Mouse (Mus musculus) B cell, adult 2 months (primary cell): ENCODE data around the gene Olfr808.

Source experiments
- DNase-seq, 2 experiments: peaks; one replicate each; pipeline ENCODE4 v3.0.0; 2022

Olfr808 gene

DNA sequence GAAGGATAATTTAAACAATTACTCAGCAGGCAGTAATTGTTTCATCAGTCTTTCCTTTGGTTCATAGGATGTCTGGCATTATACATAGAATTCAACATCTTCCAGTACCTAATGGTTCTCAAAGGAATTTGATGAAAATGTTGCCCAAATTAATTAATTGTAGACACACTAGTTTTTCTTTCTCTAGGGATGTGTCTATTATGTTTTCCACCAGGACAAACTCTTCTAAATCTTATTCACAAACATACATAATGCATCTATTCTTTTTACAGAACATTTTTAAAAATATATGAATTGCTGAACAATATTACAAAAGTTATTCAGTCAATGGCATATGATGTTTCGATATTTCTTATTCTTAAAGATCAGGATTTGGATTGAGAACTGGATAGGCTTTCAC is at the start of gene Olfr808:
Gene Olfr808, plus strand, starts transcription at position 301 of the 400 bp plus-strand sequence.
- no peak for DNase-seq

DNA sequence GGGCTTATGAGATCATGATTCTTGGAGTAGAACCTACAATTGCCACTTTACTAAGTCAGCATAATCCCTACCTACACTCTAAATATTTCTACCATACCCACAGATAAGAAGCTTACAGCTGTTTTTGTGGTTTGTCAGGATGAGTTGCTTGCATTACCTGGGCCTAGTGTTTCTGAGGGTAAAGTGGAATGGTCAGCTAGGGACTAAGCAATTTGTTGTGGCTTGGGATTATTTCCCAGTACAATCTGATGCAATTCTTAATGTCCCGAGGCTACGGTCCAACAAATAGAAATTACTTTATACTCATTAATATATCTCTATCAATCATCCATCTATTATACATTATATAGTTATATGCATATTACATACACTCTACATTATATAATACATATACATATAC is 36.0 kb upstream of the Olfr808 start, which contains the start of gene Olfr805:
Gene Olfr805, minus strand, starts transcription at position 101 of the 400 bp plus-strand sequence.
- DNase-seq: no peak

DNA sequence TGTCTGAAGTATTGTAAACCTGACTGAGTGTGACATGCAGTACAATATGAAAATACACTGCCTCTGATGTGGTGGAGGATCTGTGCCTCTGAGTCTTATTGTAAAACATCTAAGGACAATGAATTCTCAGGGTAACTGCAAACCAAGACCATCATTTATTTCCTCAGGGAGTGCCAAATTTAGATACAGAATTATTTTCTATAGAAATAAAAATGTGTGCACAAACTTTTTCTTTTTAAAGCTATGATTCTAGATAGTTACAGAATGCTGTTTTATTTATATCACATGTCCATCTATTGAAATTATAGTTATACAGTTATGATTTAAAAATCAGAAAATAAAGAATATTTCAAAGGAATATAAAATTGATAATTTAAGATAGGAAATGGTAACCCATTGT is 23.5 kb upstream of the Olfr808 start, which contains the start of gene Olfr806:
Gene Olfr806, minus strand, starts transcription at position 101 of the 400 bp plus-strand sequence.
- DNase-seq: no peak

DNA sequence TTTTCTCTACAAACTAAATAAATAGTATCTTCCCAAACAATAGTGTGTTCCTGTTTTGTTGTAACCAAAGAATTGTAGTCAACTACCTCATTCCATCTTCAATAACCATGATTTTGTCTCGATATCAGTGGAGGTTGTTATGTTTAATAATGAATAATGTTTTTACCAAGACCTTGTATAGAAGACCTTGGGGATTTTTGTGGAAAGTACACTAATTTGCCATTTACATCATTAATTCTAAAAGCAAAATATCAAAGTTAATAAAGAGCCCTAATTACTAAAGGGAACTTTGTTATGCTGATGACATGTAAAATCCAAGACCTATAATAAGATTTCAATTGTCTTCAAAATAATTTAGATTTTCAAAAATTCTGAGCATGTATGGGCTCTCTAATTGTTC is 7.6 kb upstream of the Olfr808 start, which contains the start of gene Olfr807:
Gene Olfr807, minus strand, starts transcription at position 101 of the 400 bp plus-strand sequence.
- DNase-seq: no peak

DNA sequence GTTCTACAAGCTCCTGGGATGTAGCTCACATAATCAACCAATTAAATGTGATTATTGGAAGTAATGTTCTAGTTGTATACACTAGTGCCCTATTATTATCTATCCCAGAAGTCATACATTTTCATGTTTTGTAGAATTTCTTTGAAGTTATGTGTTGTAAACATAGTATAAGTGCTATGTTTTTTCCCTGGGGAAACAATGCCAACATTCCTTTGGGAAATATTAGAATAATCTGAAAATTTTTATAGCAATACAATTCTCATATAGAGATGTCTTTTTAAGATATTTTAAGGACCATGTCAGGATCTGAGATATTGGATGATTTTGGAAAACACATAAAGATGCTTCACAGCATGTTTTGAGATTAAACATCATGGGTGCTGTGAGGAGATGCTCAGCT is 9.1 kb downstream of the Olfr808 start, which contains the start of gene Olfr809:
Gene Olfr809, plus strand, starts transcription at position 301 of the 400 bp plus-strand sequence.
- DNase-seq: no peak

DNA sequence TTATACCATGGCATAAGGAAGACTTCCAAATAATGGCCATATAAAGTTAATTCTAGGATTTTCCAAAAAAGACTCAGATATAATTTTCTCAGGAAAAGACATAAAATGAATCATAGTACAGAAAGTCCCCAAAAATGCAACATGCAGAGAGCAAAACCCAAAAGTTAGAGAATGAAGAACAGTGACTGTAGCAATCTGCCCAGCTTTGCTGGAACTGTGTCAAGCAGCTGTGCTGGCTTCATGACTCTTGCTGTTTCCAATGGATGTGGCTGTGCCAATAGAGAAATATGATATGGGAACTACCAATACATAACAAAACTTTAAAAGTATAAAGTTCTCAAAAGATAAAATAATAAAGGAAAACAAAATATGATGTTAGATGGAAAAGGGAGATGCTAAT is 12.8 kb downstream of the Olfr808 start:
- no peak for DNase-seq

DNA sequence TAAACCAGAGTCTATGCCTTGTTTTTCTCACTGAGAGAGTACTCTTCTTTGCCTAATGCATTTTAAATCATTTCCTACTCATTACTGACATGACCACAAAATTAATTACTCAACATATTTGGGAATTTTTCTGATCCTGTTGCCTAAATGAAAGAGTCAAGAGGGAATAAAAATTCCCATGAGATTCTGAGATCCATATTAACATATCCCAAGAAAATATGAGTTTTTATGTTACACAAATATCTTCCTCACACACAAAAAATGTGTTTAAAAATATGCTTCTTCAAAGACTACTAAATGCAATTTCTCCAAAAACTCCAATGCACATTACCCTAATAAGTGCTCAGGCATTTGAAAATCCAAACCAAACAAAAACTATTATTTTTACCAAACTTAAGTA is 29.5 kb downstream of the Olfr808 start, which contains the start of gene Olfr810:
Gene Olfr810, minus strand, starts transcription at position 101 of the 400 bp plus-strand sequence.
- no peak for DNase-seq

DNA sequence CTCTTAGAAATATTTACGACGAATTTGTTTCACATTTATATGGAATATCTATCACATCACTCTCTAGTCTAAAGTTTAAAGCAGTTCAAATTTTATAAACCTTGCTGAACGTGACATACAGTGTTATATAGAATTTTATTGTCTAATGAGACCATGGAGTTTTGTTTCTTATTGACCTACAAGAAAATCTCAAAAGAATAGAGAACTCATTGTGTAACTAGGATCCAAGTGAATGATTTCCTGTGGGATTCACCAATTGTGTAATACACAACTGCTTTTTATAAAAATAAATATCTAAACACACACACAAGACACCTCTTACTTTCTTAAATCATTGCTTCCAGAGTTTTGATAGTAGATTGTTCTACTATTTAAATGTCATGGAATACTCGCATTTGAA is 39.0 kb downstream of the Olfr808 start, which contains the start of gene Olfr811:
Gene Olfr811, minus strand, starts transcription at position 101 of the 400 bp plus-strand sequence.
- DNase-seq: no peak
